Mouse (Mus musculus) CD4-positive helper T cell, adult 2 months (primary cell): ENCODE measurements around the gene Yme1l1.
A peak's percentile ranks its signal among the peaks of the same experiment; 100 is the strongest.

ENCODE experiments used
- DNase-seq: peaks from one replicate; pipeline ENCODE4 v3.0.0-alpha.2; 2012; ENCODE audit warnings: low read depth, missing footprints, low spot score

Gene Yme1l1

GRCm38 (mm10) chr2:23155777-23156607, at the start of gene Yme1l1, which contains the start of gene Mastl:
Yme1l1 (plus strand) TSS chr2:23156369.
Mastl (minus strand) TSS chr2:23156024.
- peak; percentile 100 for DNase-seq

GRCm38 (mm10) chr2:23119573-23119972, 36.6 kb upstream of the Yme1l1 start:
- DNase-seq = no peak

DNA sequence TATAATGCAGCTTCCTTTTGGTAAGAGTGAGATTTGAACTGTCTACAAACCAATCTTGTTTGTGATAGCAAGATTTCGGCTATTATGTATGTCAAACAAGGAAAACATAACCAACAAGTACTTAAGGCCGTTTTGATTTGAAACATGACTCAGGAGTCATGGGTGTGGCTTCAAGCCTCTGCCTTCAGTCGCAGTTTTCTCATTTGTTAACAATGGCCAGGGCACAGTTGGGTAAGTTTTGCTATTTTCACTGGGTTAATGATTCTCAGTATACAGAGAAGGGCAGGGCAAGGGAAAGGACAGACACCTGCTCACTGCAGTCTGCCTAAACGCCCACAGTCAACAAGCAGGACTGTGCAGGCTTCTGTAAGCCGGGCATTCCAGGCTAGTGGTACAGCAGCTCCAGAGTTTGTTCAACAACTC, 959 bp upstream of the Yme1l1 start:
- DNase-seq = no peak

- no peak for DNase-seq
Observed at GRCm38 (mm10) chr2:23156608-23157081, 476 bp downstream of the Yme1l1 start.

GRCm38 (mm10) chr2:23172305-23172704, 16.1 kb downstream of the Yme1l1 start:
- DNase-seq = peak; percentile 40

GRCm38 (mm10) chr2:23194366-23194765, 38.2 kb downstream of the Yme1l1 start:
- no peak for DNase-seq

GRCm38 (mm10) chr2:23201034-23201433, 44.9 kb downstream of the Yme1l1 start:
- DNase-seq = no peak

- no peak for DNase-seq
Observed at GRCm38 (mm10) chr2:23202900-23203670, 46.9 kb downstream of the Yme1l1 start.

DNA sequence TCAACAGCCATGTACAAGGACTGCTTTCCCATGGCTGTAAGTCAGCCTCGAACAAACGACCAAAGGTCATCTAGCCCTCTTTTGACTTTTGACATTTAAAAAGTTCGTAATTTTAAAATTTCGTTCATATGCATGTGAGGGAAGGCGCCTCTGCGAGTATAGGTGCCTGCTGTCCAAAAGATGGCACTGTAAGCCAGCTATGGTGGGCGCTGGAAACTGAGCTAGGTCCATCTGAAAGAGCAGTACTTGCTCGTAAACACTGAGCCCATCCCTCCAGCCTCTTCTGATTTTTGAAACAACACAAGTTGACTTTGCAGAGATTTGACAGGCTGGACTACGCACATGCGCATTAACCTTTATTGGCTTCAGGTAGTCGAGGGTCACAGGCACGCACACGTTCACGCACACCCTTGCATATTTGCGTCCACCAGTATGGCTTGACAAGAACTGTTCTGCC, 50.9 kb downstream of the Yme1l1 start, which contains the start of gene 4931423N10Rik:
TSS of gene 4931423N10Rik (plus strand) at position 407 of the 457 bp plus-strand sequence.
- DNase-seq = no peak

DNA sequence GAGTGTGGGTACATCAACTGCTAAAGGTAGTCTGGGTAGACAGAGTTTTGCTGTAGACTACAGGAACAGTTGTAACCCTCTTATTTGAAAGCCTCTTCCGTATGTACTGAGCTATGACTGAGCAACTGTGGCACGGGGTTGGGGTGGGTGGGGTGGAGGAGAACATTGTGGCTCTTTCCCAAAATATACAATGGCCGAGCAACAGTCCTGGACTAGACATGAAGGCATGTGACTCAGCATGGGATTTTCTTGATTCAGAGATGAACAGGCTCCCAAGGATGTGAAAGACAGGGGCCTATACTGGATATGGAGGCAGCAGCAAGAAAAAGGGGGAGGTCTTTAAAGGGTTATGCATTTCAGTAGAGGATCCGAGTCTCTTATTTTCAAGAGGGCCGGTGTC, 57.5 kb downstream of the Yme1l1 start:
- DNase-seq = no peak

- DNase-seq = no peak
Observed at GRCm38 (mm10) chr2:23225199-23225598, 69.0 kb downstream of the Yme1l1 start.

- DNase-seq = no peak
Observed at GRCm38 (mm10) chr2:23228463-23228862, 72.3 kb downstream of the Yme1l1 start.

DNA sequence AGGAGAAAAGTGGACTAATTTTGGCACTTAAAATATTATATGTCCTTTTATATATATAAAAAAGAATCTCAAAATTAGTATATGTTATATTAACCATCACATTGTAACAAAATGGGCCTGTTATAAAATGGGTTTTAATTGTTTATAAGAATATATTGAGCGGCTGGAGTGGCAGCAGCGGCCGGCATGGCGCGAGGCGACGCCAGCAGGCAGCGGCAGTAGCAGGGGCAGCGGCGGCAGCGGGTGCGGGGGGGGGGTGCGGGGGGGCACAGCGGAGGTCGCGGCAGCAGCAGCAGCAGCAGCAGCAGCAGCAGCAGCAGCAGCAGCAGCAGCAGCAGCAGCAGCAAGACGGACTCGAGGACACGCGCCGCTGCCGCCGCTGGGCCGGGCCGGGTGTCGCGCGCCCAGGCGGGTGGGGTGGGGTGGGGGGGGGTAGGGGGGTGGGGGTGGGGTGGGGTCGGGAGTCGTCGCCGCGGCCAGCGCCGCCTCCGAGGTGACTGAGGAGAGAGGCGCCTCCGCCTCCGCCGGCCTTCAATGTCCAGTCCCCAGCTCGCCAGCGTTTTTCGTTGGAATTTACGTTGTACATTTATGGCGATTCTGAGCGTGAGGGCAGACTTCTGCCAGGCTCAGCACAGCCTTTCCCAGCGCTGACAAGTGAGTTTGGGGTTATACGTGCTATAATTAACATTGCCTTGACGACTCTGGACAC, 78.0 kb downstream of the Yme1l1 start:
- no peak for DNase-seq
